Mouse (Mus musculus) heart, postnatal 36 days (tissue): Measurements from ENCODE around the gene Dnajc22. TPM values are rescaled to one million over a fixed set of nuclear protein-coding genes. Genes with fewer than 3 reads are reported as not detected.
A peak's percentile ranks its signal among the peaks of the same experiment; 100 is the strongest.
"Not testable (repeated sequence)": the region's sequence is repeated elsewhere in the genome, so short reads cannot be mapped to it uniquely, and the experiment has no call there.

Experiments
- DNase-seq, 2 experiments: peaks; one replicate each; pipeline ENCODE4 v3.0.0; 2021 to 2022
- intact Hi-C: fragments of 180-260 bp; cut with DNase I; formaldehyde crosslinking; loops from one replicate; pipeline ENCODE4 v1.15.1; 2025
- total RNA-seq, 2 experiments: library from RNA; stranded (reverse); gene quantifications; 2 replicates each; pipeline ENCODE4 v1.2.3; 2021

Gene Dnajc22
- total RNA-seq = under 1 TPM; 0.22 to 0.36 TPM

DNA sequence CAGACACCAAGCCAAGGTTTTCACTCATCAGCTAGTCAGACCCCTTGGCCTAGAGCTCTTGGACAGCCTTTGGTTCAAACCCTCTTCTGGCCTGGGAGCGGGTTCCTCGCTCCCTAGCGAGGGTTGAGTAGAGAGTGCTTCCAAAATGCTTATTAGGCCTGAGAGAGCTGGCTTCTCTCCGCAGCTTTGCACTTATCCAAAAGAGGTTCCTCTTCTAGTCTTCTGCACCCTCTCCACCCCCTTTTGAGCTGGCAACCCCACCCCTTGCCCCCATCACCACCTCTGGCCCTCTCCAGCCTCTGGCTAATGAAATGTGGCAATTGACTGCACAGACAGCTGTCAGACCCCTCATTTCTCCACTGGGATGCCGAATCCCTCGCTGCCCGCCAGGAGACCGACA lies at the start of gene Dnajc22:
Gene Dnajc22 (plus strand): TSS at position 301 of the 400 bp plus-strand sequence.
- no peak for DNase-seq
- intact Hi-C loops = no loop called here

DNA sequence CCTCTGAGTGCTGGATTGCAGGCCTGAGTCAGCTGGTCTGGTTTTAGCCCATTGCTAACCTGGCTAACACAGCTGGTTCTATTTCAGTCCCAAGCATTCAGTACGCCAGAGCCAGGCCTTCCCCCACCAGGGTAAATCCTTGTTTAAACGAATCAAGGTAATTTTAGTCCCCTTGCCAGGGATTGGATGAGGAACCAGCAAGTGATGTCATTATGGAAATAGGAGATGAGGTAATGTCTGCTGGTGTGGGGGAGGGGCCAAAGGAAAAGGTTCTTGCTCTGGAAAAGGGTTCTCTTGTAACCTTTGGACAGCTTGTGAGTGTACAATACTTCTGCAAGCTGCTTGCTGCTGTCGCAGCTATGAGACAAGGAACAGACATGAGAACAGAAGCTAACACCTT lies 48.1 kb upstream of the Dnajc22 start:
- intact Hi-C loops = no loop called here
- DNase-seq = no peak

DNA sequence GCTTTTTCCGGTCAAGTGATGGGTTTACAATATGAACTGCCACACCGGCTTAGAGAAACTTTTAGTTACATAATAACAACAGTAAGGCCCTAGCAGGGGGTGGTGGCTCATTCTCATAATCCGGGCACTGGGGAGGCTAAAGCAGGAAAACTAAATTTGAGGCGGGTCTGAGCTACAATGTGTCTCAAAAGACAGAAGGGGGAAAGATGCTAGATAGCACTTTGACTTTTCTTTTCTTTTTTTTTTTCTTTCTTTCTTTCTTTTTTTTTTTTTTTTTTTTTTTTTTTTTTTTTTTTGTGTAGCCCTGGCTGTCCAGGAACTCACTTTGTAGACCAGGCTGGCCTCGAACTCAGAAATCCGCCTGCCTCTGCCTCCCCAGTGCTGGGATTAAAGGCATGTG lies 47.2 kb upstream of the Dnajc22 start:
- DNase-seq, intact Hi-C loops: not testable (repeated sequence)

DNA sequence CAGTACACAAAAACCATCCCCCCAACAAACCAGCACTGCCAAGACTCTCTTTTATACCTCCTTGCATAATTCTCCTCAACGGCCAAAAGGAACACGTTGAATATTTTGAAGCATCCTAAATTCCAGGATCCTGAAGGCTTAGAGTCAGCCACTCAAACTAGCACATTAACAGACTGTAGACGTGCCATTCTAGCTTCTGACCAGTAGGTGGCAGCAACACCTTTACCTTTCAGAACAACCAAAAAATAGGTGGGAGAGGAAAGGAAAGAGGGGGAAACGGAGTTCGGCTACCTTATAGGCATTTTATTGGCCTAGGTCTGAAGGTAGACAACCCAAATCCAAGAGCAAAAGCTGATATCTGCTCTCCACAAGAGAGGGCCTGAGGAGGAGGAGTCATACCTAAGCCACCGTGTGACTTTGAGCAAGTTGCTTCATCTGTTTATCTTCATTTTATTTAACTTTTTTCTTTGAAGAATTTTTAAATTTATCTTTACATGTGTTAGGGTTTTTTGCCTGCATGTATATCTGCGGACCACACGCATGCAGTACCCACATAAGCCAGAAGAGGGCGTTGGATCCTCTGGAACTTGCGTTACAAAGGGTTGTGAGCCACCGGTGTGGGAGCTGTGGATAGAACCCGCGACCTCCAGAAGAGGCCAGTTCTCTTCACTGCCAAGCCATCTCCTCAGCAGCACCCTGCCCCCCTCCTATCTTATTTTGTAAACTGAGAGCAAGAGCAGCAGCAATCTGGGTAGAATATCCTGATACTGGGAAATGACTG lies 43.3 kb upstream of the Dnajc22 start:
- intact Hi-C loops = loop anchor here (2.0 kb wide), 2 partner anchors 39 to 149 kb away; no protein-coding TSS in a partner anchor
- DNase-seq = peak; percentile 46 to 56

DNA sequence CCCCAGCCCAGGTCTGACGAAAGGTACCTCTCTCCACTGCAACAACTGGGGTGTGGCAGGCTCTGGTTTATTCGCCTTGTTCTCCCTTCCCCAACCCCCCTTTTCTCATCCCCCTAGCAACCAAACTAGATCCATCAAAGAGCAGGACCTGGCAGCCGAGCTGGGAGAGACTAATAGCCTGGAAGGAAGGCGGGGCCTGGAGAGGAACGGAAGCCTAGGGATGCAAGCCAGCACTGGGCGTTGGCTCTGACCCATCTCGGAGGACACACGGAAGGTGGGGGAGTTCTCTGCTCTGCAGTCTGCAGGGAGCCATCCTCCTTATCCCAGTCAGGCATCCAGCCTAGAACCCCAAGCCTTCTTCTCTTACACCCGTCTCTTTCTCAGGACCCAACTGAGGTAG lies 39.6 kb upstream of the Dnajc22 start:
- DNase-seq = peak in 1 of 2 experiments; percentile 23
- intact Hi-C loops = no loop called here

DNA sequence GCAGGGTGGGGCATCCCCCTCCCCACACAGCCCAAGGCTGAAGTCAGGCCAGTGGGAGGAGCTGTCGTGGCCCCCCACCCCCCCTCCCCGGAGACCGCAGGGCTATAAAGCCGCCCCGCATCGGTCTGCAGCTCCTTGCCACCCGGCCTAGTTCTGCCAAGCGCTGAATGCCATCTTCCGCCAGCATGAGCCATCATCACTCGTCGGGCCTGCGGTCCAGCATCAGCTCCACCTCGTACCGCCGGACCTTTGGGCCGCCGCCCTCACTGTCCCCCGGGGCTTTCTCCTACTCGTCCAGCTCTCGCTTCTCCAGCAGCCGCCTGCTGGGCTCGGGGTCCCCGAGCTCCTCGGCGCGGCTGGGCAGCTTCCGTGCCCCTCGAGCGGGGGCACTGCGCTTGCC lies 37.9 kb upstream of the Dnajc22 start, which contains the start of gene Prph:
Gene Prph (plus strand): TSS at position 135 of the 400 bp plus-strand sequence.
- intact Hi-C loops = no loop called here
- DNase-seq = no peak

DNA sequence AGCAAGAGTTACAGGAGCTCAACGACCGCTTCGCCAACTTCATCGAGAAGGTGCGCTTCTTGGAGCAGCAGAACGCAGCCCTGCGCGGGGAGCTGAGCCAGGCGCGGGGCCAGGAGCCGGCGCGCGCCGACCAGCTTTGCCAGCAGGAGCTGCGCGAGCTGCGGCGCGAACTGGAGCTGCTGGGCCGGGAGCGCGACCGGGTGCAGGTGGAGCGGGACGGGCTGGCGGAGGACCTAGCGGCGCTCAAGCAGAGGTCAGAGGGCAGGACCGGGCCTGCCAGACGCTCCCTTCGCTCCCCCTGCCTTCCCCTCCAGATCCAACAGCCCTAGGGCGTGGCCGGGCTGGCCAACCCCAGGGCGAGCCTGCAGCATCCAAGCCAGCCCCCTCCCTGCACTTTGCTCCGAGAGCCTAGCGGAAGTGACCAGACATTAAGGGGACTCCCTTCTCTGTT lies 37.4 kb upstream of the Dnajc22 start:
- peak in 1 of 2 experiments; percentile 45 for DNase-seq
- intact Hi-C loops = no loop called here

DNA sequence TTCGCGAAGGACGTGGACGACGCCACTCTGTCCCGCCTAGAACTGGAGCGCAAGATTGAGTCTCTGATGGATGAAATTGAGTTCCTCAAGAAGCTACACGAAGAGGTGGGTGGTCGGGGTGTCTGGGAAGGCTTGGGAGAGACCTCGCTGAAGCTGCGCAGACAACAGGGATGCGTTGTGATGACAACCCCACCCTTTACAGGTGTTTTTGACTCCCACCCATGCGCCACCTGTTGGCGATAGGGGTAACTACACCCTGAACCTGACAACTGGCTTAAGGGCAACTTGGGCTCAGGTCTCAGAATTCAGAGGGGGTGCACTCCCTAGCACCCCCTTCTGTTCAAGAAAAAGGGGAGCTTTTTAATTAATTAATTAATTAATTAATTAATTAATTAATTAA lies 36.6 kb upstream of the Dnajc22 start:
- intact Hi-C loops = no loop called here
- DNase-seq = peak in 1 of 2 experiments; percentile 37

DNA sequence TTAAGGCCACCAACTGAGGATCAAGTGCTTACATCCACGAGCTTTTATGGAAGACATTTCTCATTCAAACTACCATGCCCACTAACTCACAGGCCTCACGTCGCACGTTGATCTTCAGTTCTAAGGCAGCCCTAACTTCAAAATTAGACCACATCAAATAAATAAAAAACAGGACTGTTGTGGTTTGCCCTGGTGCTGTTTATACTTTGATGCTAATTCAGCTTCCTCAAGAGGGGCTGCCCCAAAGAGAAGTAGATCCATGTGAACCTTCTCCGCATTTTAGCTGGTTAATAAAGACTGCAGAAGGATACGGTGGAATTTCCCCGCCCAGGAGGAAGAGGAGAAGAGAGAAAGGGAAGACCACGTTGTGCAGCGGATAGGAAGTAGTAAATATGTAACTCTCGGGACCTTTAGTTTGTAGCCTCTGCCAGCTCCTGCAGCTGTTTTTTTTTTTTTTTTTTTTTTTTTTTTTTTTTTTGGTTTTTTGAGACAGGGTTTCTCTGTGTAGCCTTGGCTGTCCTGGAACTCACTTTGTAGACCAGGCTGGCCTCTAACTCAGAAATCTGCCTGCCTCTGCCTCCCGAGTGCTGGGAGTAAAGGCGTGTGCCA lies 27.3 kb upstream of the Dnajc22 start:
- DNase-seq = no peak
- intact Hi-C loops = no loop called here

DNA sequence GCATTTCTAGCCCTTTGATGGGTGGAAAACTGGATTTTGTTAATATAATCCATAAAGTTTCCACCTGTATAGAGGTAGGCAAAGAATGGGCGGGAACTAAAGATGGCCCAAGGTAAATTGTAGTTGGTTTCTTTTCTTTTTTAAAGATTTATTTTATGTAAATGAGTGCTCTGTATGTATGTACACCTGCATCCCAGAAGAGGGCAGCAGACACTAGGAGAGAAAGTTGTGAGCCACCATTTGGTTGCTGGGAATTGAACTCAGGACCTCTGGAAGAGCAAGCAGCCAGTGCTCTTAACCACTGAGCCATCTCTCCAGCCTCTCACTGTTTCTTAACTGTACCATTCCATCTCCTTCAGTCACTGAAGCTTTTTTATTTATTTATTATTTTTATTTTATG lies 21.0 kb upstream of the Dnajc22 start:
- intact Hi-C loops = no loop called here
- DNase-seq = no peak

DNA sequence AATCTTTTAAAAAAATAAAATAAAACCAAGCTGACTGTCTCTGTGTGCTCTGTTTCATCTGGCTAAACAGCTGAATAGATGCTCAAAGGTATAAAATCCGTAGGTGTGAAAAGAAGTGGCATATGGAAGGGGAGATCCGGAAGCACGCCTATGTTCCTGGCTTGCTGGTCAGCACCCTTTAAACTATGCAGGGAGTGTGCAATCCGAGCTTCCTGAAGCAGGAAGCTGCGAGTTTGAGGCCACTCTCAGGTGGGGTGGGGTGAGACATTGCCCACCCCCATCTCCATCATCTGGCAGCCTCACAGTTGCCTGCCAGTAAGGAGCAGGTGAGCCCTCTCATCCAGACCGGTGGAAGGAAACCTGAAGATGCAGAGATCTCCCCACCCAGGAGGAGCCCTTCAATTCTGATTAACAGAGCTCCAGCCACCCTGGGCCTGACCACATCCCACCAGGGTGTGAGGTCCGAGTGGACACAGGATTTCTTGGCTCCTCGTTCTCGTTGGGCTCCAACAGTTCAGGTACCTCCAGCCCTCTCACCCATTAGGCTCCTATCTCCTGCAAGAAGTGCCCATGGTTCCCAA lies 18.9 kb upstream of the Dnajc22 start, which contains the start of gene Troap:
Gene Troap (plus strand): TSS at position 557 of the 581 bp plus-strand sequence.
- no peak for DNase-seq
- intact Hi-C loops = no loop called here

DNA sequence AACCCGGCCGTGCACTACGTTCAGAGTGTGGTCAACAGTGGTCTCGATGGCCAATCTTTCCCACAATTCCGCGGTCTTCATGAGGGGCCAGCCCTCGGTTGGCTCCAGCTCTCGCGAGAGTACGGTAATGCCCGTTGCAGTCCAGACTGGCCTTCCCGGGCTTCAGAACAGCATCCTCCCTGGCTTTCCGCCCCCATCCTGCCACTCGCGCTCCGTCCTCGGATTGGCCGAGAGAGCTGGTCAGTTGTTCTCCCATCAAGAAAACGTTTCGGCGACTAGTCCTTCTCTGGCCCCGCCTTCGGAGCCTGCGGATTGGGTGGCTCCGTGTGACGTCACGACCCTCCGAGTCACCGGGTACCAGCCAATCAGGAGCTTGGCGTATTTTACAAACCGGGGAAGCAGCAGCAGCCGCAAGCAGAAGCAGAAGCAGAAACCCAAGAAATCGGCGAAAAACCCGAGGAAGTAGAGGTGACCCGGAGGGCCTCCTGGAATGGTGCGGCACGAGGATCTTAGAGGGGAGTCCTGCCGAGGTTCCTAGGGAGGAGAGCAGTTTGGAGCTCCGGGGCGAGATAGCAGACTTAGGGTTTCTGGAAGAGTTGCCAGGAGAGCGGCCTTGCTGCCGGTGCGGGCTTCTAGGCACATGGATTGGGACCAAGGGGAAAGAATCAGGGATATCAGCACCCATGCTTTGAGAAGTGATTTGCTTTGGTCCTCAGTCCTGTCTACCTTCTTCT lies 18.2 kb upstream of the Dnajc22 start:
- peak; percentile 98 for DNase-seq
- intact Hi-C loops = no loop called here

DNA sequence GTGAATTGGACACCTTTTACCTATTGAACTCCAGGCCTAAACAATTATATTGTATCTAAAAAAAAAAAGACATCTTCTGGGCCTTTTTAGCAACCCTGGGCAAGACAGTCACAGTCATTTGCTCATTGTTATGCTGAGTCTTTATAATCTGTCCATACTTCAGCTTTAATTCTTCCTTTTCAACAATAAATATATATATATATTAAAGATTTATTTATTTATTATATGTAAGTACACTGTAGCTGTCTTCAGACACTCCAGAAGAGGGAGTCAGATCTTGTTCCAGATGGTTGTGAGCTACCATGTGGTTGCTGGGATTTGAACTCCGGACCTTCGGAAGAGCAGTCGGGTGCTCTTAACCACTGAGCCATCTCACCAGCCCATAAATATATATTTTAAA lies 17.0 kb upstream of the Dnajc22 start:
- DNase-seq, intact Hi-C loops: not testable (repeated sequence)

DNA sequence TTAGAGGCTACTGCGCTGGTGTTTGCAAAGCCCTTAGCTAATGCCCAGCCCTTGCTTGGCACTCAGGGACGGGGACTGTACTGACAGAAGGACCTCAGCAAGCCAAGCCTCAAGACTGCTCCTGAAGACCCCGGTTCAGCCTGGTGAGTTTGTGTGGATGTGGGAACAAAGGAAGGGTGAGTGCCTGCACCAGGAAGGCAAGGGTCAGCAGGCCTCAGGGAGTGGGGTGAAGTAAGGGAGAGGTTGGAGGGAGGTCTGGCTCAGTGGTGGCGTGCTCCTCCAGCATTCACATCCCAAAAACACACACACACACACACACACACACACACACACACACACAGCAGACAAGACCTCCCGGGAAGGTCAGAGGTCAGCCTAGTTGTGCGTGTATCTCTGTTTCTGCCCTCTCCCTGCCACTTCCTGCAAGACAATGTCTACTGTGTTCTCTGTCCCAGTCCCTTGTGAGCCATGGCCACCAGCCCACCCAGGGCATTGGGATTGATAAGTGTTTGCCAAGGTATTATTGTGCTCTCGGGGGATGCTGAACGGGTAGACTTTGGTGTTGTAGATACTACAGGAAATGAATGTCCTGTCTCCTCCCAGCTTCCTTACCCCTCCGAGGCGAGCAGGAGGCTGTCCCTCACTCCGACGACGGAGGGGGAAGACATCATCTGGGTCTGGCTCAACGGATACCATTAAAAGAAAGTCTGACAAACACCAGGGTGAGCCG lies 14.6 kb upstream of the Dnajc22 start:
- no peak for DNase-seq
- intact Hi-C loops = no loop called here

DNA sequence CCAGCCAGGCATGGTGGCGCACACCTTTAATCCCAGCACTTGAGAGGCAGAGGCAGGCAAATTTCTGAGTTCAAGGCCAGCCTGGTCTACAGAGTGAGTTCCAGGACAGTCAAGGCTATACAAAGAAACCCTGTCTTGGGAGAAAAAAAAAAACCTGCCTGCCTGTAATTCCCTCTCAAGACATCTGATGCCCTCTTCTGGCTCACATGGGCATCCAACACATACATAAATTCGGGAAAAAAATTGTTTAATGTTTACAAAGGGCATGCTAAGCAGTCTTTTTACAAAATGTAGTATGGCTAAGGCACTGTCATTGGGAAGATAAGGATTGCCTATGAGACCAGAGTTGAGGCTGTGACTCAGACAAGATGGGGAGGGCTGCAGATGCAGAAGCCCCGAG lies 13.2 kb upstream of the Dnajc22 start:
- DNase-seq = no peak
- intact Hi-C loops = loop anchor here (5.0 kb wide), 2 partner anchors 57 to 187 kb away; no protein-coding TSS in a partner anchor

DNA sequence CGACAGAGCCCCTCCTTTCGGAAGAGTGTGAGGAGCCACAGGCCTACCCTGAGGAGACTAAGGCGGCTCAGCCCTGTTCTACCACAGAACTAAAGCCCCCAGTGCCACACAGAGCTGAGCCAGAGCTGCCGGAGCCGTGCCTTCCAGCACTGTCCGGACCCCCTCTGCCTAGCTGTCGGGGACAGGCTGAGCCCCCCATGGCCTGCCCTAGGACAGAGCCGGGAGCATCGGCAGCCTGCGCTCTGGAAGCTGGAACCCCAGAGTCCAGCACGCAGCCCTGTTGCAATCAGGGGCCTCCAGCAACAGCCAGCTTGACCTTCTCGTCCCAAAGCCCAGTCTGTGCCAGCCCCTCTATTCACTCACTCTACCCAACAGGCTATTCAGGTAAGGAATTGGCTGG lies 10.6 kb upstream of the Dnajc22 start:
- DNase-seq = no peak
- intact Hi-C loops = loop anchor here (5.0 kb wide), 2 partner anchors 55 to 185 kb away; no protein-coding TSS in a partner anchor

DNA sequence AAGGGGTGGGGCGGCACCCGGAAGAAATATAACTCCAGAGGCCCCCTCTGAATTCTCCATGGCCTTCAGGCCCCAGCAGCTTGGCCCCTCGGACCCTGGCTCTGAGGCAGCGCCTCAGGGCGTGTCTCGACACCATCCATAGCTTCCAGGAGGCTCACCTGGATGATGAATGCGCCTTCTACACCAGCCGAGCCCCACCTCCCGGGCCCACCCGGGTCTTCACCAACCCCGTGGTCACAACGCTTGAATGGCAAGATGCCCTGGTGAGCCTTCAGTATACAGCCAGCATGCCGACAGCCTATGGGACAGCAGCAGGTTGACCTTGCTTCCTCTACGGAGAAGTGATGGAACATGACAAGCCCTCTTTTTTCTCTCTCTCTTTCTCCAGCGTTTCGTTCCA lies 10.1 kb upstream of the Dnajc22 start:
- intact Hi-C loops = loop anchor here (1.0 to 5.0 kb wide), 3 partner anchors 54 to 184 kb away; no protein-coding TSS in a partner anchor
- no peak for DNase-seq

DNA sequence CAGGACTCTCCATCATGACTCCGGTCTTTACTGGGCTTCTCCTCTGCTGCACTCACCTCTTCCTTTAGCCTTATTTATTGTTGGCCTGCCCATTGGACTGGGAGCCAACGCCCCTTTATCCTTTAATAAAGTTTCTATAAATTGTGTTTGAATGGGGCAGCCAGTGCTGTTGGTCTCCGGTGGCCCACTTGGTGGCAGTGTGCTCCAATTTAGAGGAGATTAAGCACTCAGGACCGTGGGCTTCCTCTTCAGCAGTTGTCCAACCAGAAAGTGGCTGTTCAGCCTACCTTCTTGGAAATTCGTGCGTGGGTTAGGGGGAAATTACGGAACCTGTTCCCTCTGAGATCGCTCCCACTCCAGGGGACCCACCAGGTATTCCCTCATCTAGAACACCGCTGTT lies 9.7 kb upstream of the Dnajc22 start:
- peak in 1 of 2 experiments; percentile 46 for DNase-seq
- intact Hi-C loops = loop anchor here (1.0 to 5.0 kb wide), 3 partner anchors 54 to 184 kb away; no protein-coding TSS in a partner anchor

DNA sequence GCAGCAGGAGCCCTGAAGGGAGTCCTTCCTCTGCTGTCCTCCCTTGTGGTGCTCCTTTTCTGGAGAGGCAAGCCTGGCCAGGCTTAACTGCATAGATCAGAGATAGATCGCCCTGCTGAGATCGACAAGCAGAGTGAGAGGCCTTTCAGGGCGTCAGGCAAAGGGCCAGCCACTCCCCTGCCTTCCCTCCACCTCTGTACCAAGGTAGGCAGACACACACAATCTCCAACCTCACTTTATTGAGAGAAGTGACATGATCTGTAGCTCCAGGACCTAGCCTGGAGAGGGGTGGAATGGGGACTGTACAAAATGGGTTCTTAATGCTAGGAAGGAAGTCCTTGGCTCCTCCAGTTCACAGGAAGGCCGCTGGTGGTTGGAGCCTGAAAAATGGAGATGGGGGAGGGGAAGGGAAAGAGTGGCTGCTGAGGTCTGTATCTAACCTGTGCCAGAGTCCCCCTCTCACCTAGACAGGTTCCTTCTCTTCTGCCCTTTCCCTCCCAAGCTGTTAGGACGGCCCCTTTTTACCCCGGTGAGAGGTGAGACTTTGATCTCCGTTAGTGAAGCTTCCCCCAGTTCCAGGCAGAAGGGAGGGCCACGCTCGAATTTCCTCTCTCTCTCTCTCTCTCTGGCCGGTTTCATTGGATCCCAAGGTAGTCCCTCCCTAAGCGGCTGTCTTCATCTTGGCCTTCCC lies 9.0 kb upstream of the Dnajc22 start:
- DNase-seq = no peak
- intact Hi-C loops = loop anchor here (1.0 to 5.0 kb wide), 3 partner anchors 53 to 183 kb away; no protein-coding TSS in a partner anchor
